Mouse (Mus musculus) layer of hippocampus, postnatal 14 days (tissue): ENCODE results near the gene Susd4. TPM values are rescaled to one million over a fixed set of nuclear protein-coding genes. Genes with fewer than 3 reads are reported as not detected.

Experiments
- DNase-seq, 2 experiments: peaks; one replicate each; pipeline ENCODE4 v3.0.0; 2021 to 2022; ENCODE audit warnings: low spot score in 2 of 2, mixed read lengths in 1 of 2
- total RNA-seq, 2 experiments: library from RNA; stranded (reverse); gene quantifications; 2 replicates each; pipeline ENCODE4 v1.2.3; 2021

The Susd4 gene
- total RNA-seq, 2 experiments from 2014 or later: 128 to 131 TPM

DNA sequence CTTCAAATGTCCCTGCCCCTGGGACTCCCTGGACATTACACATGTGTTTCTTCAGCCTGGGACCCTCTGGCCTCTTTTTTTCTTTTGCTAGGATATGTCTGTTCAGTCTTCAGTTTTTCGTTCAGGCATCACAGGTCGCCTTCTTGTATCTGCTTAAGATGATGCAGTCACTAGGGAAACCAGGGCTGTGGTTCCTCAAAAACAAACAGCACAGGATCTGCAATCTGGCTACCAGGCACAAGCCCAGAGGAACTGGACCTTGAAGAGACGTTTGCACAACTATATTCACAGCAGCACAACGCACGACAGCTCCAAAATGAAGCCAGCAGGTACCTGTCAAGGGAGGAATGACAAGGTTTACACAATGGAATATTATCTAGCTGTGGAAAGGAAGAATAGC is 145.9 kb downstream of the Susd4 start:
- no peak for DNase-seq

DNA sequence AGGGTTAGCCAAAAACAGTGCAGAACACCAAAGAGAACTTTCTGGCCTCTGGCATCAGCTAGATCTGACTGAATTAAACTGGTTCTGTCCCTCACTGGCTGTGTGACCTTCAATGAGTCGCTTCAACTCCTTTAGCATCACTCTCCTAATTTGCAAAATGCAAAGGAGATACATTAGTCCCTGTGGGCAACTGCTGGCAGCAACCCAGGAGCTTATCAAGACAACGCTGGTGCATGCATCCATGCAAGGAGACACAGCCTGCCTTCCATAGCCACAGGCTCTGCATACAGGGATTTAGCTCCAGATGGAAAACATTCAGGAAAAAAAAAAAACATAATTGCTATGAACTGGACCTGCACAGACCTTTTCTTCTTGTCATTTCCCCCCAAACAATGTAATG is 148.9 kb downstream of the Susd4 start:
- no peak for DNase-seq

DNA sequence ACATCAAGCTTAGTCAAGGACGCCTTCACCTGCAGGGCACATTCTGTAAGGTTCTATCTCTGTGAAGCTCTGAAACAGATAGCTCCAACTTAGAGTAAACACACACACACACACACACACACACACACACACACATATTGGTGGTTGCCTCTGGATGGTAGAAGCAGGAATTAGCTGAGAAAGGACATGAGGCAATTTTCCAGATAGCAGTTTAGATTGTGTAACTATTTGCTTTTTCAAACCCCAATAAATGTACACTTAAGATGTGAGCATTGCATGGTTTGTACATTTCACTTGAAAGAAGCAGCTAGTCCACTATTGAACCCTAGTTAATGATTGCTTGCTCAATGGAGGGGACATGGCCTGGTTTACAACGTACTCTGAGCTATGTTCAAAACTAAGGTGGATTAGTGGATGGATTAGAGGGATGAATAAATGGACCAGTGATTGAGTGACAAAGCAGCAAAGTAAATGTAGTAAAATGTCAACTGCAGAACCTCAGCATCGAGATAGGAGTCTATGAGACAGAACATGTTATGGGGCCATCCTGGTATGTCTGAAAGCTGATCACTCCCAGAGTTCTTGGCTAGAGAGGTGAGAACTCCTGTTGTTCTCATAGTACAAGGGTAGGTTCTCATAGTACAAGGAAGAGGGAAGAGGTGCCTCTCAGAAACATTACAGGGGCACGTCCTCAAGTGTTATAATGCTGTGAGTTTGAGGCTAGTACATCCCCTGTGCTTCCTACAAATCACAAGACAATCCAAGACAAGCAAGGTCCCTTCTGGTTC is 150.7 kb downstream of the Susd4 start:
- DNase-seq: no peak

DNA sequence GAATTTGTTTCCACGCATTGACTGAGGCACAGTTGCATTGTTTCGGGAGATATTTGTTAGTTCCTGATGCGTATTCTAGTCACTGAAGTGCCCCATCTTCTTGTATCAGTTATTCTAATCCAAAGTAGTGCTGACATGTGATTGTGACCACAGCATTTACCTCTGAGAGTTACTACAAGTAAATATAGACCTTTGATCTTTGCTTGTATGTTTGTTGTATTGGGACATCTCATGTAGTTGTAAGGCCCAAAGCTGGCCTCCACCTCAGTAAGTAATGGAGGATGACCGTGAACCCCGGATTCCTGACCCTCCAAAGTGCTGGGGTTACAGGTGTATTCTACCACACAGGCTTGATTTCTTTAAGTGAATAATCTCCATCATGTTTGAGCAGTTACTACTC is 152.5 kb downstream of the Susd4 start:
- no peak for DNase-seq

DNA sequence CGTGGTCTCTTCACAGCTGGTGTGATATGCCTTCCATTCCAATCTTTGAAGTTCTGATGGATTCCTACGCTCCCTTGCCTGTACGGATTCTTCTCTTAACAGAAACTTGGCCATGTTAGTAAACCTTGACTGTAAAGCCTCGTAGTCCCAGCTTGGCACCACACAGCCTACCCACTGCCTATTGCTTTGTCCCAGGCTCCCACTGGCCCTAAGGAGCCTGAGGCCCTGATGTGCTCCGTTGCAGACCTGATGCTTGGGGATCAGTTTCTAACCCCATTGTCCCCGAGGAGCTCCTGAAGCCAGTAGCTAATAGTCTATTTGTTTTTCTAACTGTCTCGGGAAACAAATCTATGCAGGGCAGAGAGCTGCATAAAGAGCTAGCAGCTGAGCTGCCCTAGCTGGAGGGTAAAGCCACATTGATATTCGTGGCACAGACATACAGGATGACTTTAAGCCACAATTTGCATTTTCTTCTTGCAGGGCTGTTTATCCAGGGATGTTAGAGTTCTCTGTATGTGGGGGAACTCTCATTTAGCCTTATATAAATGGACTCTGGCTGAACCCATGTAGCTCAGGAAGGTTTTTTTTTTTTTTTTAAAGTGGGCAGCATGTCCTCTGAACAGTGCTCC is 155.2 kb downstream of the Susd4 start:
- DNase-seq: no peak

DNA sequence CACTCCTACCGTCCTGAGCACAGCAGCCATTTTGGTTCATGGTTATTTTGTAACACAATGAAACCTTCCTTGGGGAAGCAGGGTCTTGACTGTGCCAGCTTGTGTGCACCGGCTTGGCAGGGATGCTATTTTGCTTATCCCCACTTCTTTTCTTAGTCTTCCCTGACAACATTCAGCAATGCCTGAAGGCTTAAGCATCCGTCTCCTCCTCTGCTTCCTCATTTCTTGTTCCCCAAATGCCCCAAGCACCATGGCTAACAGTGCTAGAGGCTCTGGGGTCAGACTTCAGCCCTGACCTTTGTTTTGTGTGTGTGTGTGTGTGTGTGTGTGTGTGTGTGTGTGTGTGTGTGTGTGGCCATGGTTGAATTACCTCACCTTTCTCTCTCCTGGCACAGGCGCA is 159.2 kb downstream of the Susd4 start:
- DNase-seq: peak in 1 of 2 experiments; percentile 22

DNA sequence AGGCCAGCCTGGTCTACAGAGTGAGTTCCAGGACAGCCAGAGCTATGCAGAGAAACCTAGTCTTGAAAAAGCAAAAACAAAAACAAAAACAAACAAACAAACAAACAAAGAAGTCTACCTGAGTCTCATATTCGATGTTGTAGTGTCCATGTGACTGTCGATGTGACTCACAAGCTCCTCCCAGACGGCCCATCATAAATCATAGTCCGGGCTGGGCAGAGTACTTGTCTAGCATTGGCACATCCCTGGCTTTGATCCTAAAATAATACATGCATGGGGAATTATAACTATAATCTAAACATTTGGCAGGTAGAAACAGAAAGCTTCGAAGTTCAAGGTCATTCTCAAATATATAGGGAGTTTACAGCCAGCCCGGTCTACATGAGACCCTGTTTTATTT is 162.8 kb downstream of the Susd4 start:
- no peak for DNase-seq

DNA sequence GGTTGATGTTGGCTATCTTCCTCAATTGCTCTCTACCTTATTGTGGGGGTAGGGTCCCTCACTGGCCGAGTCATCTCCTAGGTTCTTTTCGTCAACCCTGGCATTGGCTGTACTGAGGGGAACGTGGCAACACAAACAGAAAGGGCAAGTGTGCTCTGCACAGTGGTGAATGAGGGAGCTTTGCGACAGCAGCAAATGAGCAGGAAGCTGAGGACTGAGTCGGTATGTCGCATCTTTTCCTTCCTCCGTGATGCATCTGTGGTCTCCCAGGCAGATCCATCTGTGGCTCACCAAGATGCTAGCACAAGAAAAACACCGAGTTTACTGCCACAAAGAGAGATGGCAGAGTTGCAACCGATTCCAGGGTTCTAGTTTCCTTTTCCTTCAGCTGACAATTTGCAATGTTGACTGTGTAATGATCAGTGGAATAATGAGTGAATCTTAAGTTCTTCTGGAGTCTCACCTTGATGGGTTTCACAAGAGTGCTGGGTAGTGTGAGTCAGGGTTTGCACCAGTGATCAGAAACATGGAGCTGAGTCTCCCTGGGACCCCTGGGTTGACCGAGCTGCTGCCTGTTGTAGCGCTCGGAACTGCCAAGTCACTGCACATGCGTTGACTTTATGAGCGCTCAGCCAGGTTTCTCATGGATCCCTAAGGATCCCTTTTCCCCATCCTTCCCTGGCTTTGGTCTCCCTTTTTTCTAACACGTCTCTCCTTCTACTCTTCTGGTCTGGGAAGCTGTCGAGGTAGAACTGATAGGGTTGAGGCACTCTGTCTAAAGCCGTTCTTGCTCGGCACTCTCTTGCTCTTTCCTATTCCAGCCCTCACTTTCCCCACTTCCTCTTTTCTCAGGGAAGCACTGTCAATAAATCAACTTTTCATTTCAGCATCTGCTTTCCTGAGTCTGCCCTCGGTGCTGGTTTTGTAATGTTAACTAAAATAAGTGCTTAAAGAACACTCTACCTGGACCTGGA is 164.5 kb downstream of the Susd4 start:
- DNase-seq: peak in 1 of 2 experiments; percentile 15

DNA sequence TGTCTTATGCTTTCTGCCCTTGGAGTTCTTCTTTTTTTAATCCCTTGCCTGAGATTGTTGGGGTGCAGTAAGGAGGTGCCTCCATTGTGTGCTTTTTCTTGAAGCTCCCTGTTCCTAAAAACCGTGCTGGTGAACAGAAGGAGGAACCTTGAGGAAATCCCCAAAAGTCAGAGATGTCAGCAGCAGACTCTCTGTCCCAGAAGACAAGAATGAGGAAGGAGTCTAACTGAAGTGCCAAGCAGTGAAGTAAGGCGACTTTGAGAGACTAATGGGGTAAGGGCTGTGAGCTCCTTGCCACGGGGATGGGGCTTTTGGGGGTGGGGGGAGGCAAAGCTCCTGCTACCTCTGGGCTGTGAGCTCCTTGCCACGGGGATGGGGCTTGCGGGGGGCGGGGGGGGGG is 171.8 kb downstream of the Susd4 start:
- no peak for DNase-seq

DNA sequence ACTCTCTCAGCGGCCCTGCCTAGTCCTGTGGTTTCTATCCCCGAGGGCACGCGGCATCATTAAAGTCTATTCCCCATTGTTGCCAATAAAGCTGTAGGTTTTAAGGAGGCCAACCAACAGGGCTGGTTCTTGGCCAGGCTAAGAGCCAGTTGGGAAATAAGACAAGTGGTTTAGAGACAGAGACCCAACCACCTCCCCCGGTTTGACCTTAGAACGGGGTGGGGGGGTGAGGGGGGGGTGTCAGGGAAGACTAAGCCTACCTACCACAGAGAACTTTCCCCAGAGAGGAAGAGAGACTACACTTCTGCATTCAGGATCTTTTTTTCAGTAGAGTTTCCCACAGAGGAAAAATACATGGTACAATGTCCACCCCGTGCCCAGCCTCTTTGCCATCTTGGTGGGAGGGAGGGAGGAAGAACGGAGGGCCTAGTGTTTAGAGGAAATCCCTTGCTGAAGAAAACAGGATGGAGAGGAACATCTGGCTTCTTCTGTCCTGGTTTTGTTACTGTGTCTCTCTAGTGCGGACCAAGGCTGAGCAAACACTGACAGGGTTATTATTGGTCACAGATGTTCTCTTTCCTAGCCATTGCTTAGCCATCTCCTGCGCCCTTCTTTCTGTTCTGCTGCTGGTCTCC is 173.9 kb downstream of the Susd4 start:
- DNase-seq: no peak

DNA sequence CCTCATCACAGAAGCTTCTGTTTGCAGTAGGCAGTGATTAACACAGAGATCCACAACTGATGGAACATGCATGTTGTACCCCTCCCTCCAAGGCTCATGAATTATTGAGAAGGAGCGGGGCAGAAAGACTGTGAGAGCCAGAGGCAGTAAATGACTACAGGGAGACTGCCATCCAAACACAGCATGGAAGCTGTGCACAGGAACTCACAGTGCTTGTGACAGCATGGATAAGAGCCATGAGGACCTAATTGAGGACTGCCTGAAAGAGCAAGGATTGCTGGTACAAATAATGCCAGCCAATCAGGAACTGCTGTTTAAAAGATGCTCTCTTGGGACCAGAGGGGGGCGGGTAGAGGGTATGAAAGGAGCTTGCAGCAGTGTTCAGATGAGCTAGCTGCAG is 178.3 kb downstream of the Susd4 start:
- DNase-seq: no peak

DNA sequence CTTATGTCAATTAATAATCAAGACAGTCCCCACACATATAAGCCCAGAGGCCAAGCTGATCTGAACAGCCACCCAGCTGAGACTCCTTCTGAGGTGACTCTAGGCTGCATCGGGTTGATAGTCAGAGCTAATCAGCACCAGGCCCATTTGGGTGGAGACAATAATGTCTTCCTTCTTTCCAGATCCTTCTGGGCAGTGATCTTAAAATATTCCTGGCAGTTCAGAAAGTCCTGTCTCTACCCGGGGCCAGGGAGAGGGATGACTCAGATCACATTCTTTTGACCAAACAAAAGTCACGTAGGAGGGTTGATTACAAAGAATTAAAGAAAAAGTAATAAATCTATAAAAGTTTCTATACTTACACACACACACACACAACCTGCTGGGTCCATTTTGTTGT is 180.3 kb downstream of the Susd4 start:
- DNase-seq: no peak

DNA sequence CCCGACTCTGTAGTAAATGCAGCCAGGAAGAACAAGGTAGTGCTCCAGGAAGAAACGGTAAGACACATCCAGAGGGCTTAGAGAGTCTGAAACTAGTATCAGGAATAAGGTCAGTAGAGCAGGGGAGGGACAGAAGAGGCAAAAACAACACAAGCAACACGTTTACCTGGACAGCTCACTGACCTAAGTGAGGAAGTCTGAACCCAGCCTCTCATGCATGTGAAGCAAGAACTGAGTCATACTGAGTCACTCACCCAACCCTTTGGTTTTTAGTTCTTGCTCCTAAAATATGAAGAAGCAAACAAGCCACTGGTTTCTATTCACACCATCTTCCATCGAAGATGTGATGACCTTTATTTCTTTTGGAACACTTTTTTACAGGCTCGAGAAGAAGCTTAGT is 181.0 kb downstream of the Susd4 start:
- no peak for DNase-seq

DNA sequence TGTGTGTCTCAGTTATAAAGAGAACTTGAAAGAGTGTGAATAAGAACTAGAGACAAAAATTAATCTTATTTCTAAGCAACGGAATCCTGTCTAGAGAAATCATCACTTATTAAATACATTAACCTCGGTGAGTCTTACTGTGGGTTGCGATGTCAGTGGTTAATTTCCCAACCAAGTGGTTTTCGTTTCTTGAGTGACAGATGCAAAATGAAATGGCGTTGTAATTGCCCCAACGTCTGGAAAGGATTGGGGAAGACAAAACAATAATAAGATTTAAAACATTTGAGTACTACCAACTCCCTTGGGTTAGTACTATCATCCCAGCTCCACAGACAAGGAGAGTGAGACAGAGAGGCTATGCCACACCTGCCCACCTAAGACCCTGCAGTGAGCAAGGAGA is 181.9 kb downstream of the Susd4 start:
- DNase-seq: no peak

Other genes with a start within 250 kb of the Susd4 start
- 10 to 100 TPM; 67.8 to 69.2 TPM for gene Capn2, start 246.3 kb upstream of the Susd4 start, total RNA-seq
- not detected for gene Capn8, start 198.9 kb upstream of the Susd4 start, total RNA-seq
- gene Ccdc185, start 14.7 kb upstream of the Susd4 start, total RNA-seq: under 1 TPM; 0.25 to 0.31 TPM
- gene Tlr5, start 190.9 kb downstream of the Susd4 start, total RNA-seq: under 1 TPM; 0.48 to 0.69 TPM